Mouse (Mus musculus): ENCODE measurements around the gene Mymk.

Mymk gene

GRCm38 (mm10) chr2:27036003-27036402 is 36.0 kb downstream of the Mymk start:
- DNase-seq (ENCODE audit: low spot score in 2 of 2): no peak

DNA sequence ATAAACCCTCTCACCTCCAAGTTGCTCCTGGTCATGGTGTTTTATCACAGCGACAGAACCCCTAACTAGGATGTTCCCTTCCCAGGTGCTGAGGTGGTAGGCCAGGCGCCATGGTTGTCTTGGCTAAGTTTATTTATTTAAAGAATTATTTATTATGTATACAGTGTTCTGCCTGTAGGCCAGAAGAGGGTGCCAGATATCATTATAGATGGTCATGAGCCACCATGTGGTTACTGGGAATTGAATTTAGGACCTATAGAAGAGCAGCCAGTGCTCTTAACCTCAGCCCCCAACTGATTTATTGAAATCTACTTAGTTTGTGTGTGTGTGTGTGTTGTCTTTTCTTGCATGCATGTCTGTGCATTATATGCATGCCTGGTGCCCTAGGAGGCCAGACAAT is 39.6 kb downstream of the Mymk start:
- no peak for DNase-seq (ENCODE audit: low spot score in 2 of 2)

DNA sequence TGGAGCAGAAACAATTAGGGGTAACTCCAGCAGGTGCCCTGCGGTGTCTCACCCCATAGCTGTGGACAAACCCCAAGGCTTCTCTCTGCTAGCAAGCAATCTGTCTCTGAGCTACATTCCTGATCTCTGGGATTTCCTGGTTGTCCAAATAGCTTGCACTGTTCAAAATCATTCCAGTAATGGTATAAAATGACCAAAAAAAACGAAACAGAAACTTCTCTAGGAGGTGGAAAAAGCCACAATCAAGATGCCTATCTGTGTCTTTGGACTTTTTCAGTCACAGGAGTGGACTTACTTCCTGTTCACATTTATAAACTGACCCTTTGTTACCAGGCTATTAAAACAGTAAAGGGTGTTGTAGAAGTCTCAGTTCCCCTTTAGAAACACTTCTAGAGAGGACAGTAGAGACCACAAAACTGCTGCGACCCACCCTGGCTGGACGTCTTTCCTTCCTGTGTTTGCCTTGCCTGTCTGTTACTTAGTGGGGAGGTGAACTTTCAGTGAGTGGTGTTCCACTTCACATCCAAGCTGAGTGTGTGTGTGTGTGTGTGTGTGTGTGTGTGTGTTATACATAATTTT is 43.5 kb downstream of the Mymk start:
- DNase-seq (ENCODE audit: low spot score in 2 of 2): no peak

DNA sequence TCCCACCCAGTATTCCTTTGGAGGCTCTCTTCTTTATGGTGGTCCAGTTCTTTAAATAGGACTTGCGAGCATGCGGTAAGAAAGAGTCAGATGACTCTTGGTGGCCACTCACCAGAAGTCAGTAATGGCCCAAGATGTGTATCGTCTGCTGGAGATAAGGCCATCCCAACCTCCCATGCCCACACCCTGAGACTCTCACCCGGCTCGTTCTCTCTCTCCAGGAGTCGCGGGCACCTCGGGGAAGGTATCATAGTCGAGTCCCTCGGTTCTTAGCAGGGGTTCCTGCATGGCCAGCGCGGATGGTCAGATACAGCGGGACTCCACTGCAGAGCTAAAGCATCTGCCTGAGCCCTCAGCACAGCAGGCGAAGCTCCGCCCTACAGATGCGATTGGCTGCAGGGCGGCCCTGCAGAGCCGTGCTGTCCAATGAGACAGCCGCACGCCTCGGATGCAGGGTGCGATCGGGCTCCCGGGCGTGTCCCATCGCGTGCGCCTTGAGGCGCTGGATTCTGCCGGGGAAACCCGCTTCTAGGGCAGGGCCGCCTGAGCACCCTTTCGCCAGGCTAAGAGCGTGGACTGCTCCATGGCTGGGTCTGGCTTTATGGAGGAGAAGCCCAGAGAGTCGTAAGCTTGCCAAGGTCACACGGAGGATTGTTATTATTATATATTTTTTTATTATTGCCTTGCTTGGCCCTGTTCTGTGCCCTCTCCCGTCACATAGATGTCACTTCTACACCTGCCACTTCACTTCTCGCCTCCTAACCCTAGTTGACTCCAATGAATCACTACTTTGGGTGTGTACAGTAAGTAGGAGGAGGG is 44.2 kb downstream of the Mymk start, which contains the start of gene Slc2a6:
TSS of gene Slc2a6 (minus strand) at position 381 of the 819 bp plus-strand sequence.
- peak; percentile 53 to 86 for DNase-seq (ENCODE audit: low spot score in 2 of 2)

GRCm38 (mm10) chr2:27026857-27027617 is 44.9 kb downstream of the Mymk start:
- DNase-seq (ENCODE audit: low spot score in 2 of 2): no peak

DNA sequence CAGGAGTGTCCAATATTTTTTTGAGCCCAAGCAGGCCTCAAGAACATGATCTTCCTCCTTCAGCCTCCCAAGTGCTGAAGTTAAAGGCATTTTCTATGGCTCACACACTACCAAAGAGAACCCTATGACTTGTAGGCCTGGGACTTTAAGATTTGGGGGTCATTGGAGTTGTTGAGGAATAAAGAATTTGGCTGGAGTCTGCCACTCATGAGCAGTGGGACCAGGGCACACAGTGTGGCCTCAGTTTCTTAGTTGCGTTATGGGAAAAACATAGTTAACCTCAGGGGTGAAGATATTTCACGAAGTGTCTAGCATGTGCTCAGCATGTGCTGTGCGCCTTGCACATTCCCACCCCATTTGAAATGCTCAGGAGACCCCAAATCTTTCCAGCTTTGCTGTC is 45.6 kb downstream of the Mymk start:
- no peak for DNase-seq (ENCODE audit: low spot score in 2 of 2)

- DNase-seq (ENCODE audit: low spot score in 2 of 2): no peak
These were observed 46.4 kb downstream of the Mymk start for GRCm38 (mm10) chr2:27025545-27025944.

- DNase-seq (ENCODE audit: low spot score in 2 of 2): no peak
These were observed 47.8 kb downstream of the Mymk start for GRCm38 (mm10) chr2:27024136-27024535.

- no peak for DNase-seq (ENCODE audit: low spot score in 2 of 2)
These were observed 49.4 kb downstream of the Mymk start for GRCm38 (mm10) chr2:27022612-27023011.

DNA sequence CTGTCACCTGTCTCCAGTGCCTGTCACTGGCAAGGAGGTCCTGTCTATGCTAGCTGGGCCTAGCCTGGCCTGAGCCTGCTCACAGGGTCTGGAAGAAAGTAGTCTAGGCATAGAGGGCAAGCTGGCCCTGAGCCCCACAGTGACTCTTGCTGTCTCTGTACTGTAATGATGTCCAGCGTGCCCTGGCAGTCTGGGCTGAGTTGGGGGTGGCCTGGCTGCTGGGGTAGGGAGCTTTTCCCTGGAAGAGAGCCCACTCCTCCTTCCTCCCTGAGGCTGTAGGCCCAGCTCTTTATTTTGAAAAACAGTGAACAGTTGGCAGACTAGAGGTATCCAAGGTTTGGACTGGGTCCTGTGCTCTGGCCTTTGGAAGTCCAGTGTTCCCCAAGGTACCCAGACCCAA is 50.9 kb downstream of the Mymk start:
- DNase-seq (ENCODE audit: low spot score in 2 of 2): no peak

GRCm38 (mm10) chr2:27019530-27019929 is 52.4 kb downstream of the Mymk start:
- DNase-seq (ENCODE audit: low spot score in 2 of 2): no peak

DNA sequence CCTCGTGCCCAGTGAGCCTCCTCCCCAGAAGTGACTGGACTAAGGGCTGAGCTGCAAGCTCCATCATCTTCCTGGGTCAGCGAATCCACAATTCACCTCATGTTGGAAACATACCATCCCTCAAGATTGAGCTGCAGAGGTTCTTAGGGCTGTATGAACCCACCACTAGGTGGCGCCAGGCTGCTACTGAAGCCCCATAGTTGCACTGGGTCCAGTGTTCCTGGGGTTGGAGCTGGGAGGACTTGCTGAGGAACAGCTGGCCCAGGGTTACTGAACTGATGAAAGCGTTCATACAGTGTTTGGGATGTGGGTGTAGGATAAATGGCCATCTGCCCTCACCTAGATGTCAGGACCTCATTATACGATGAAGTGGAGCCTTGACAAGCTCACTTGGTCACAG is 54.2 kb downstream of the Mymk start:
- DNase-seq (ENCODE audit: low spot score in 2 of 2): peak; percentile 55 to 83
